Mouse (Mus musculus) neural tube, embryonic 12.5 days (tissue): ENCODE results near the gene Mrrf. TPM values are rescaled to one million over a fixed set of nuclear protein-coding genes. Genes with fewer than 3 reads are reported as not detected.
"Not testable (repeated sequence)": the region's sequence is repeated elsewhere in the genome, so short reads cannot be mapped to it uniquely, and the experiment has no call there.

Source experiments
- ATAC-seq: fragments of 200-750 bp; cut with Nextera tagmentation; 2 replicates; pipeline ENCODE4 v1.8.0; 2017; ENCODE audit warnings: low read depth, mild to moderate bottlenecking, moderate TSS enrichment, moderate library complexity; ENCODE audit not compliant: low FRiP score
- H3K27ac ChIP-seq: fragments of 300-500 bp; sonication (generic); 2 replicates; pipeline ENCODE4 v1.5.1; 2016
- H3K27me3 ChIP-seq: fragments of 300-500 bp; sonication (generic); replicated peaks from 2 replicates; pipeline ENCODE4 v1.6.1; 2016; ENCODE audit warnings: mild to moderate bottlenecking
- H3K36me3 ChIP-seq: fragments of 300-500 bp; sonication (generic); 2 replicates; pipeline ENCODE4 v1.6.1; 2016; ENCODE audit warnings: mild to moderate bottlenecking
- H3K4me1 ChIP-seq: fragments of 300-500 bp; sonication (generic); 2 replicates; pipeline ENCODE4 v1.6.1; 2016
- H3K4me2 ChIP-seq: fragments of 300-500 bp; sonication (generic); replicated peaks from 2 replicates; pipeline ENCODE4 v1.6.1; 2016; ENCODE audit warnings: mild to moderate bottlenecking
- H3K4me3 ChIP-seq: fragments of 300-500 bp; sonication (generic); 2 replicates; pipeline ENCODE4 v1.5.1; 2016
- H3K9ac ChIP-seq: fragments of 300-500 bp; sonication (generic); 2 replicates; pipeline ENCODE4 v1.6.1; 2016; ENCODE audit warnings: mild to moderate bottlenecking
- H3K9me3 ChIP-seq: fragments of 300-500 bp; sonication (generic); 2 replicates; pipeline ENCODE4 v1.6.1; 2016; ENCODE audit warnings: mild to moderate bottlenecking
- WGBS: fragments of 180-500 bp; shearing (Covaris S2); methylation state at CpG from one replicate; pipeline ENCODE4 v1.1.7; 2016; 5-methylcytosine and 5-hydroxymethylcytosine counted together
- polyA plus RNA-seq: library from polyadenylated mRNA; unstranded; fragments of >200 nt; fragmentation: Nextera tagmentation; extraction: Ambion mirVana; gene quantifications from 2 replicates; pipeline ENCODE4 v1.2.1, GENCODE M21; 2016

The Mrrf gene
- polyA plus RNA-seq, 1 experiment from 2014 or later, result 23.1 TPM

GRCm38 (mm10) chr2:36148876-36149365 lies 12.7 kb downstream of the Mrrf start:
- Histone ChIP-seq H3K27ac (no peak overlapping the region), H3K4me2 (no peak overlapping the region), H3K9me3 (no peaks in the 10 kb centered on the region), H3K4me3 (no peak overlapping the region), H3K9ac (no peak overlapping the region), H3K27me3 (no peaks in the 10 kb centered on the region), H3K36me3 (peaks cover 16% of the 10 kb centered on the region), H3K4me1 (no peaks in the 10 kb centered on the region)
- ATAC-seq, result no peak
- 85% methylated on average over 7 of the region's 7 CpGs for WGBS

GRCm38 (mm10) chr2:36152401-36152800 lies 16.2 kb downstream of the Mrrf start:
- ATAC-seq, H3K9ac ChIP-seq, H3K27me3 ChIP-seq, H3K4me1 ChIP-seq, H3K27ac ChIP-seq, H3K4me3 ChIP-seq, H3K4me2 ChIP-seq, H3K9me3 ChIP-seq: not testable (repeated sequence)
- H3K36me3 ChIP-seq, result peaks cover 22% of the 10 kb centered on the region
- 94% methylated on average over 4 of the region's 4 CpGs for WGBS

- H3K27me3 ChIP-seq, result no peaks in the 10 kb centered on the region
- H3K27ac ChIP-seq, result no peak overlapping the region
- H3K9ac ChIP-seq, result no peak overlapping the region
- 92% methylated on average over 1 of the region's 1 CpGs for WGBS
- H3K9me3 ChIP-seq, result no peaks in the 10 kb centered on the region
- no peak overlapping the region for H3K4me3 ChIP-seq
- no peak for ATAC-seq
- H3K36me3 ChIP-seq, result peaks cover 23% of the 10 kb centered on the region
- H3K4me2 ChIP-seq, result no peak overlapping the region
- no peaks in the 10 kb centered on the region for H3K4me1 ChIP-seq
Observed at GRCm38 (mm10) chr2:36157461-36157860, 21.3 kb downstream of the Mrrf start.

GRCm38 (mm10) chr2:36159336-36159735 lies 23.1 kb downstream of the Mrrf start:
- Histone ChIP-seq H3K9me3 (no peaks in the 10 kb centered on the region), H3K27me3 (no peaks in the 10 kb centered on the region), H3K27ac (no peak overlapping the region), H3K4me2 (no peak overlapping the region), H3K36me3 (peaks cover 17% of the 10 kb centered on the region), H3K4me3 (no peak overlapping the region), H3K9ac (no peak overlapping the region), H3K4me1 (no peaks in the 10 kb centered on the region)
- WGBS, result 91% methylated on average over 4 of the region's 4 CpGs
- ATAC-seq, result no peak

- H3K4me1 ChIP-seq, result no peaks in the 10 kb centered on the region
- WGBS, result 93% methylated on average over 1 of the region's 1 CpGs
- H3K4me2 ChIP-seq, result no peak overlapping the region
- H3K27ac ChIP-seq, result no peak overlapping the region
- H3K9ac ChIP-seq, result no peak overlapping the region
- no peak for ATAC-seq
- H3K27me3 ChIP-seq, result no peaks in the 10 kb centered on the region
- peaks cover 2% of the 10 kb centered on the region; the same call in 1 of the 2 replicates for H3K36me3 ChIP-seq
- no peak overlapping the region for H3K4me3 ChIP-seq
- no peaks in the 10 kb centered on the region for H3K9me3 ChIP-seq
Observed at GRCm38 (mm10) chr2:36167990-36168618, 31.9 kb downstream of the Mrrf start.

GRCm38 (mm10) chr2:36169176-36169575 lies 33.0 kb downstream of the Mrrf start:
- no peaks in the 10 kb centered on the region for H3K4me1 ChIP-seq
- no peak overlapping the region for H3K4me3 ChIP-seq
- WGBS, result 90% methylated on average over 4 of the region's 4 CpGs
- no peak overlapping the region for H3K27ac ChIP-seq
- H3K9me3 ChIP-seq, result no peaks in the 10 kb centered on the region
- H3K9ac ChIP-seq, result no peak overlapping the region
- H3K36me3 ChIP-seq, result peaks cover 2% of the 10 kb centered on the region; the same call in 1 of the 2 replicates
- ATAC-seq, result no peak
- no peaks in the 10 kb centered on the region for H3K27me3 ChIP-seq
- H3K4me2 ChIP-seq, result no peak overlapping the region

GRCm38 (mm10) chr2:36172136-36172535 lies 35.9 kb downstream of the Mrrf start:
- no peak overlapping the region for H3K9ac ChIP-seq
- no peaks in the 10 kb centered on the region for H3K27me3 ChIP-seq
- H3K36me3 ChIP-seq, result peaks cover 1% of the 10 kb centered on the region; the same call in 1 of the 2 replicates
- no peaks in the 10 kb centered on the region for H3K9me3 ChIP-seq
- no peak overlapping the region for H3K27ac ChIP-seq
- no peak for ATAC-seq
- H3K4me3 ChIP-seq, result no peak overlapping the region
- H3K4me2 ChIP-seq, result no peak overlapping the region
- 72% methylated on average over 4 of the region's 4 CpGs for WGBS
- no peaks in the 10 kb centered on the region for H3K4me1 ChIP-seq

- H3K4me1 ChIP-seq, result no peaks in the 10 kb centered on the region
- no peak for ATAC-seq
- no peak overlapping the region for H3K4me2 ChIP-seq
- WGBS, result 80% methylated on average over 3 of the region's 3 CpGs
- no peaks in the 10 kb centered on the region for H3K9me3 ChIP-seq
- H3K27ac ChIP-seq, result no peak overlapping the region
- H3K27me3 ChIP-seq, result no peaks in the 10 kb centered on the region
- H3K9ac ChIP-seq, result no peak overlapping the region
- H3K4me3 ChIP-seq, result no peak overlapping the region
- peaks cover 5% of the 10 kb centered on the region; the same call in 1 of the 2 replicates for H3K36me3 ChIP-seq
Observed at GRCm38 (mm10) chr2:36172574-36172973, 36.4 kb downstream of the Mrrf start.

- no peak for ATAC-seq
- WGBS, result 72% methylated on average over 3 of the region's 3 CpGs
- no peaks in the 10 kb centered on the region for H3K27me3 ChIP-seq
- no peaks in the 10 kb centered on the region for H3K4me1 ChIP-seq
- H3K9me3 ChIP-seq, result no peaks in the 10 kb centered on the region
- H3K9ac ChIP-seq, result no peak overlapping the region
- peaks cover 16% of the 10 kb centered on the region for H3K36me3 ChIP-seq
- no peak overlapping the region for H3K4me2 ChIP-seq
- no peak overlapping the region for H3K4me3 ChIP-seq
- no peak overlapping the region for H3K27ac ChIP-seq
Observed at GRCm38 (mm10) chr2:36179487-36179886, 43.3 kb downstream of the Mrrf start.

GRCm38 (mm10) chr2:36181587-36182368 lies 45.6 kb downstream of the Mrrf start:
- not testable (repeated sequence) for H3K9me3 ChIP-seq, H3K4me3 ChIP-seq, H3K27me3 ChIP-seq, H3K27ac ChIP-seq, H3K4me2 ChIP-seq, H3K9ac ChIP-seq, H3K4me1 ChIP-seq, ATAC-seq
- 82% methylated on average over 4 of the region's 4 CpGs for WGBS
- H3K36me3 ChIP-seq, result peaks cover 16% of the 10 kb centered on the region

- Histone ChIP-seq H3K4me1 (no peaks in the 10 kb centered on the region), H3K27ac (no peak overlapping the region), H3K36me3 (peaks cover 7% of the 10 kb centered on the region; the same call in 1 of the 2 replicates), H3K27me3 (no peaks in the 10 kb centered on the region), H3K4me3 (no peak overlapping the region), H3K4me2 (no peak overlapping the region), H3K9me3 (no peaks in the 10 kb centered on the region), H3K9ac (no peak overlapping the region)
- WGBS, result 89% methylated on average over 2 of the region's 2 CpGs
- no peak for ATAC-seq
Observed at GRCm38 (mm10) chr2:36183278-36183677, 47.1 kb downstream of the Mrrf start.

- H3K4me1 ChIP-seq, result no peaks in the 10 kb centered on the region
- no peak overlapping the region for H3K9ac ChIP-seq
- no peaks in the 10 kb centered on the region for H3K27me3 ChIP-seq
- 89% methylated on average over 2 of the region's 2 CpGs for WGBS
- no peak overlapping the region for H3K4me2 ChIP-seq
- H3K36me3 ChIP-seq, result no peaks in the 10 kb centered on the region
- H3K27ac ChIP-seq, result no peak overlapping the region
- no peaks in the 10 kb centered on the region for H3K9me3 ChIP-seq
- H3K4me3 ChIP-seq, result no peak overlapping the region
- no peak for ATAC-seq
Observed at GRCm38 (mm10) chr2:36184192-36184591, 48.0 kb downstream of the Mrrf start.
